25 mouse cellular contexts compared by ENCODE assay signal in genomic region chr10:108588924-108589323, GRCm38 (mm10).
DNase-seq lines count a peak whose midpoint lies in the region; ATAC-seq lines count a peak whose summit lies in the region.
"Had no signal": no experiment of that assay in that cellular context is flagged by ENCODE, and none has a peak within 500 bp of the region (broad histone marks: within the 10 kb centered on the region; RNA-seq: fewer than 3 reads in every experiment).

No protein-coding gene starts in this region.

- WGBS in hindbrain, embryonic 15.5 days = 76% methylated on average over 3 of the region's 3 CpGs
- WGBS in hindbrain, embryonic 11.5 days = 91% methylated on average over 3 of the region's 3 CpGs
- 73% methylated on average over 3 of the region's 3 CpGs for WGBS in liver, embryonic 15.5 days (ENCODE audit: insufficient replicate concordance)
- 86% methylated on average over 3 of the region's 3 CpGs for WGBS in liver, embryonic 11.5 days
- whole genome bisulfite sequencing in liver, embryonic 16.5 days (ENCODE audit: insufficient replicate concordance) = 69% methylated on average over 3 of the region's 3 CpGs

- peaks cover 1% of the 10 kb centered on the region; the same call in 1 of the 2 replicates for H3K4me1 ChIP-seq in hindbrain, embryonic 15.5 days (replicated peaks)
- no peaks in the 10 kb centered on the region for H3K4me1 ChIP-seq in hindbrain, embryonic 11.5 days (replicated peaks; ENCODE audit: control insufficient read depth, insufficient read depth, low read length)
- peaks cover 14% of the 10 kb centered on the region for H3K4me1 ChIP-seq in liver, embryonic 15.5 days (replicated peaks)
- no peaks in the 10 kb centered on the region for H3K4me1 ChIP-seq in liver, embryonic 11.5 days (replicated peaks; ENCODE audit: control insufficient read depth, insufficient read depth, low read length)
- peaks cover 6% of the 10 kb centered on the region; the same call in 1 of the 2 replicates for H3K4me1 ChIP-seq in liver, embryonic 16.5 days (ENCODE audit: control insufficient read depth, low read depth, low read length)
- H3K4me1 ChIP-seq: embryonic facial prominence, embryonic 12.5 days; forebrain, embryonic 15.5 days; heart, embryonic 13.5 days; kidney, embryonic 15.5 days; midbrain, embryonic 13.5 days had no signal

- H3K9me3 ChIP-seq in hindbrain, embryonic 15.5 days = no peaks in the 10 kb centered on the region
- no peaks in the 10 kb centered on the region for H3K9me3 ChIP-seq in hindbrain, embryonic 11.5 days (ENCODE audit: control insufficient read depth, low read length)
- H3K9me3 ChIP-seq in liver, embryonic 15.5 days (replicated peaks) = no peaks in the 10 kb centered on the region
- H3K9me3 ChIP-seq in liver, embryonic 11.5 days (ENCODE audit: control insufficient read depth, low read length) = no peaks in the 10 kb centered on the region
- H3K9me3 ChIP-seq in liver, embryonic 16.5 days (replicated peaks; ENCODE audit: control insufficient read depth, low read length) = no peaks in the 10 kb centered on the region
- H3K9me3 ChIP-seq: embryonic facial prominence, embryonic 12.5 days; forebrain, embryonic 15.5 days; heart, embryonic 13.5 days; kidney, embryonic 15.5 days; midbrain, embryonic 13.5 days; neural tube, embryonic 13.5 days had no signal

- H3K36me3 ChIP-seq in hindbrain, embryonic 15.5 days = no peaks in the 10 kb centered on the region
- no peaks in the 10 kb centered on the region for H3K36me3 ChIP-seq in hindbrain, embryonic 11.5 days (ENCODE audit: control insufficient read depth, insufficient read depth, low read length)
- H3K36me3 ChIP-seq in liver, embryonic 15.5 days (replicated peaks) = no peaks in the 10 kb centered on the region
- H3K36me3 ChIP-seq in liver, embryonic 11.5 days (ENCODE audit: control insufficient read depth, insufficient read depth, low read length) = no peaks in the 10 kb centered on the region
- H3K36me3 ChIP-seq in liver, embryonic 16.5 days (ENCODE audit: control insufficient read depth, insufficient read depth) = no peaks in the 10 kb centered on the region
- H3K36me3 ChIP-seq: embryonic facial prominence, embryonic 12.5 days; forebrain, embryonic 15.5 days; heart, embryonic 13.5 days; kidney, embryonic 15.5 days; midbrain, embryonic 13.5 days; neural tube, embryonic 13.5 days had no signal

- no peak overlapping the region for H3K4me3 ChIP-seq in hindbrain, embryonic 15.5 days
- no peak overlapping the region for H3K4me3 ChIP-seq in hindbrain, embryonic 11.5 days (ENCODE audit: low read depth, low read length)
- no peak overlapping the region for H3K4me3 ChIP-seq in liver, embryonic 15.5 days (replicated peaks)
- H3K4me3 ChIP-seq in liver, embryonic 11.5 days (ENCODE audit: low read depth, low read length) = no peak overlapping the region
- no peak overlapping the region for H3K4me3 ChIP-seq in liver, embryonic 16.5 days (ENCODE audit: low read depth, low read length)
- H3K4me3 ChIP-seq: embryonic facial prominence, embryonic 12.5 days; forebrain, embryonic 15.5 days; heart, embryonic 13.5 days; kidney, embryonic 15.5 days; midbrain, embryonic 13.5 days; neural tube, embryonic 13.5 days had no signal

- H3K27me3 ChIP-seq in hindbrain, embryonic 15.5 days = no peaks in the 10 kb centered on the region
- H3K27me3 ChIP-seq in hindbrain, embryonic 11.5 days (ENCODE audit: control insufficient read depth, insufficient read depth, low read length) = no peaks in the 10 kb centered on the region
- no peaks in the 10 kb centered on the region for H3K27me3 ChIP-seq in liver, embryonic 15.5 days
- no peaks in the 10 kb centered on the region for H3K27me3 ChIP-seq in liver, embryonic 11.5 days (replicated peaks; ENCODE audit: control insufficient read depth, insufficient read depth, low read length)
- H3K27me3 ChIP-seq in liver, embryonic 16.5 days (ENCODE audit: control insufficient read depth, insufficient read depth, low read depth, low read length) = no peaks in the 10 kb centered on the region
- H3K27me3 ChIP-seq: embryonic facial prominence, embryonic 12.5 days; forebrain, embryonic 15.5 days; heart, embryonic 13.5 days; kidney, embryonic 15.5 days; midbrain, embryonic 13.5 days; neural tube, embryonic 13.5 days; Patski had no signal

- no peak for DNase-seq in hindbrain, embryonic 11.5 days (ENCODE audit: low spot score)
- DNase-seq in liver, embryonic 11.5 days (ENCODE audit: low spot score) = no peak
- peak; percentile 85 for DNase-seq in cerebellum, adult 9-10 months
- no peak for DNase-seq in lung, postnatal 10 days
- DNase-seq in spleen, postnatal 4 days (ENCODE audit: low spot score in 2 of 2) = no peak
- DNase-seq: embryo, embryonic 11 days; gastrocnemius, postnatal 25 days; heart, adult 18-20 months; heart, postnatal 10 days; kidney, adult 18-20 months; kidney, postnatal 25 days; layer of hippocampus, postnatal 36 days; thymus, postnatal 4 days had no signal

- H3K27ac ChIP-seq in hindbrain, embryonic 15.5 days (replicated peaks) = no peak overlapping the region
- H3K27ac ChIP-seq in hindbrain, embryonic 11.5 days (ENCODE audit: low read depth, low read length) = no peak overlapping the region
- H3K27ac ChIP-seq in liver, embryonic 15.5 days (replicated peaks) = 0 out of 2 replicates have a peak overlapping the region, but pooled peaks have one; percentile 41
- no peak overlapping the region for H3K27ac ChIP-seq in liver, embryonic 11.5 days (ENCODE audit: low read depth, low read length)
- peak overlapping the region; percentile 30; the same call in 1 of the 2 replicates for H3K27ac ChIP-seq in liver, embryonic 16.5 days (ENCODE audit: low read length)
- H3K27ac ChIP-seq: embryonic facial prominence, embryonic 12.5 days; forebrain, embryonic 15.5 days; heart, embryonic 13.5 days; kidney, embryonic 15.5 days; macrophage; midbrain, embryonic 13.5 days; neural tube, embryonic 13.5 days had no signal

- no peak overlapping the region for H3K4me2 ChIP-seq in hindbrain, embryonic 15.5 days
- H3K4me2 ChIP-seq in hindbrain, embryonic 11.5 days (replicated peaks; ENCODE audit: low read depth, low read length) = no peak overlapping the region
- no peak overlapping the region for H3K4me2 ChIP-seq in liver, embryonic 15.5 days
- no peak overlapping the region for H3K4me2 ChIP-seq in liver, embryonic 11.5 days
- no peak overlapping the region for H3K4me2 ChIP-seq in liver, embryonic 16.5 days (ENCODE audit: low read depth, low read length)
- H3K4me2 ChIP-seq: embryonic facial prominence, embryonic 12.5 days; forebrain, embryonic 15.5 days; heart, embryonic 13.5 days; kidney, embryonic 15.5 days; midbrain, embryonic 13.5 days; neural tube, embryonic 13.5 days had no signal

- no peak overlapping the region for H3K9ac ChIP-seq in hindbrain, embryonic 15.5 days
- no peak overlapping the region for H3K9ac ChIP-seq in hindbrain, embryonic 11.5 days (ENCODE audit: low read depth, low read length)
- no peak overlapping the region for H3K9ac ChIP-seq in liver, embryonic 15.5 days
- no peak overlapping the region for H3K9ac ChIP-seq in liver, embryonic 11.5 days (ENCODE audit: low read depth, low read length)
- H3K9ac ChIP-seq in liver, embryonic 16.5 days (ENCODE audit: low read depth, low read length) = no peak overlapping the region
- H3K9ac ChIP-seq: embryonic facial prominence, embryonic 12.5 days; forebrain, embryonic 15.5 days; heart, embryonic 13.5 days; kidney, embryonic 15.5 days; midbrain, embryonic 13.5 days; neural tube, embryonic 13.5 days had no signal

- 0 out of 2 replicates have a peak, but pooled peaks have one; percentile 45 for ATAC-seq in hindbrain, embryonic 15.5 days (ENCODE audit: low FRiP score, low read depth)
- no peak for ATAC-seq in hindbrain, embryonic 11.5 days (ENCODE audit: low FRiP score)
- no peak for ATAC-seq in liver, embryonic 15.5 days (ENCODE audit: insufficient read depth)
- ATAC-seq in liver, embryonic 11.5 days (replicated peaks; ENCODE audit: low FRiP score) = no peak
- no peak; the same call in 1 of the 2 replicates for ATAC-seq in liver, embryonic 16.5 days (ENCODE audit: low read depth)
- ATAC-seq: forebrain, embryonic 15.5 days; hindbrain, embryonic 16.5 days; midbrain, embryonic 13.5 days; Patski had no signal

Comparison
In these comparisons a context has a peak if more than half of its experiments do, and no peak if none do; other contexts are left out.
1. H3K27ac ChIP-seq: peak in liver, embryonic 15.5 days (single experiment) and liver, embryonic 16.5 days (single experiment); none in hindbrain, embryonic 15.5 days (single experiment), hindbrain, embryonic 11.5 days (single experiment) and liver, embryonic 11.5 days (single experiment).